Mouse (Mus musculus): Measurements from ENCODE around the gene Avpi1. TPM values are rescaled to one million over a fixed set of nuclear protein-coding genes. Genes with fewer than 3 reads are reported as not detected.

The Avpi1 gene
- polyA plus RNA-seq, 1 experiment from 2014 or later, result 9.4 TPM

GRCm38 (mm10) chr19:42164188-42164587, 35.3 kb upstream of the Avpi1 start:
- no peaks in the 10 kb centered on the region for H3K36me3 ChIP-seq (ENCODE audit: control insufficient read depth, insufficient read depth, low read length)
- H3K4me1 ChIP-seq (ENCODE audit: control insufficient read depth, insufficient read depth, low read length), result 0 out of 2 replicates have a peak, but pooled peaks cover 6% of the 10 kb centered on the region
- no peak overlapping the region for H3K4me2 ChIP-seq (ENCODE audit: low read depth, low read length)
- no peak overlapping the region for H3K9ac ChIP-seq (replicated peaks; ENCODE audit: low read depth, low read length)
- H3K27ac ChIP-seq (ENCODE audit: low read depth, low read length), result no peak overlapping the region
- 0 out of 2 replicates have a peak, but pooled peaks cover 2% of the 10 kb centered on the region for H3K27me3 ChIP-seq (ENCODE audit: control insufficient read depth, insufficient read depth, low read length)
- no peak overlapping the region for H3K4me3 ChIP-seq (ENCODE audit: low read depth, low read length)
- H3K9me3 ChIP-seq (ENCODE audit: control insufficient read depth, low read length), result no peaks in the 10 kb centered on the region
- ATAC-seq (ENCODE audit: low read depth), result no peak
- WGBS, result 15% methylated on average over 7 of the region's 7 CpGs

GRCm38 (mm10) chr19:42163764-42164163, 34.9 kb upstream of the Avpi1 start, which contains the start of gene Zfyve27:
TSS of gene Zfyve27 (plus strand) at chr19:42163951.
- no peaks in the 10 kb centered on the region for H3K9me3 ChIP-seq (ENCODE audit: control insufficient read depth, low read length)
- no peaks in the 10 kb centered on the region for H3K36me3 ChIP-seq (ENCODE audit: control insufficient read depth, insufficient read depth, low read length)
- no peak within 1 kb of the TSS for H3K4me2 ChIP-seq (ENCODE audit: low read depth, low read length)
- WGBS, result 70% methylated on average over 5 of the region's 5 CpGs
- 0 out of 2 replicates have a peak, but pooled peaks cover 6% of the 10 kb centered on the region for H3K4me1 ChIP-seq (ENCODE audit: control insufficient read depth, insufficient read depth, low read length)
- no peak within 1 kb of the TSS for H3K27ac ChIP-seq (ENCODE audit: low read depth, low read length)
- ATAC-seq (ENCODE audit: low read depth), result no peak
- 0 out of 2 replicates have a peak, but pooled peaks cover 2% of the 10 kb centered on the region for H3K27me3 ChIP-seq (ENCODE audit: control insufficient read depth, insufficient read depth, low read length)
- H3K9ac ChIP-seq (replicated peaks; ENCODE audit: low read depth, low read length), result no peak within 1 kb of the TSS
- no peak within 1 kb of the TSS for H3K4me3 ChIP-seq (ENCODE audit: low read depth, low read length)

GRCm38 (mm10) chr19:42158246-42159017, 29.6 kb upstream of the Avpi1 start:
- H3K9ac ChIP-seq (replicated peaks; ENCODE audit: low read depth, low read length), result no peak overlapping the region
- no peaks in the 10 kb centered on the region for H3K36me3 ChIP-seq (ENCODE audit: control insufficient read depth, insufficient read depth, low read length)
- no peak overlapping the region for H3K4me3 ChIP-seq (ENCODE audit: low read depth, low read length)
- H3K9me3 ChIP-seq (ENCODE audit: control insufficient read depth, low read length), result no peaks in the 10 kb centered on the region
- H3K27me3 ChIP-seq (ENCODE audit: control insufficient read depth, insufficient read depth, low read length), result no peaks in the 10 kb centered on the region
- no peaks in the 10 kb centered on the region for H3K4me1 ChIP-seq (ENCODE audit: control insufficient read depth, insufficient read depth, low read length)
- WGBS, result 68% methylated on average over 13 of the region's 13 CpGs
- no peak overlapping the region for H3K4me2 ChIP-seq (ENCODE audit: low read depth, low read length)
- no peak overlapping the region for H3K27ac ChIP-seq (ENCODE audit: low read depth, low read length)
- ATAC-seq (ENCODE audit: low read depth), result no peak

- Histone ChIP-seq H3K4me2 (ENCODE audit: low read depth, low read length) (no peak overlapping the region), H3K36me3 (ENCODE audit: control insufficient read depth, insufficient read depth, low read length) (no peaks in the 10 kb centered on the region), H3K9me3 (ENCODE audit: control insufficient read depth, low read length) (no peaks in the 10 kb centered on the region), H3K4me1 (ENCODE audit: control insufficient read depth, insufficient read depth, low read length) (no peaks in the 10 kb centered on the region), H3K27me3 (ENCODE audit: control insufficient read depth, insufficient read depth, low read length) (no peaks in the 10 kb centered on the region), H3K4me3 (ENCODE audit: low read depth, low read length) (no peak overlapping the region), H3K27ac (ENCODE audit: low read depth, low read length) (no peak overlapping the region), H3K9ac (replicated peaks; ENCODE audit: low read depth, low read length) (no peak overlapping the region)
- no peak for ATAC-seq (ENCODE audit: low read depth)
- 78% methylated on average over 12 of the region's 12 CpGs for WGBS
Measured at GRCm38 (mm10) chr19:42157493-42158237, 28.8 kb upstream of the Avpi1 start.

- H3K4me3 ChIP-seq (ENCODE audit: low read depth, low read length), result no peak overlapping the region
- H3K4me2 ChIP-seq (ENCODE audit: low read depth, low read length), result no peak overlapping the region
- H3K27ac ChIP-seq (ENCODE audit: low read depth, low read length), result no peak overlapping the region
- no peak; the same call in 1 of the 2 replicates for ATAC-seq (ENCODE audit: low read depth)
- H3K9me3 ChIP-seq (ENCODE audit: control insufficient read depth, low read length), result no peaks in the 10 kb centered on the region
- no peaks in the 10 kb centered on the region for H3K36me3 ChIP-seq (ENCODE audit: control insufficient read depth, insufficient read depth, low read length)
- 4% methylated on average over 6 of the region's 6 CpGs for WGBS
- peaks cover 4% of the 10 kb centered on the region; the same call in 1 of the 2 replicates for H3K27me3 ChIP-seq (ENCODE audit: control insufficient read depth, insufficient read depth, low read length)
- H3K9ac ChIP-seq (replicated peaks; ENCODE audit: low read depth, low read length), result no peak overlapping the region
- no peaks in the 10 kb centered on the region for H3K4me1 ChIP-seq (ENCODE audit: control insufficient read depth, insufficient read depth, low read length)
Measured at GRCm38 (mm10) chr19:42151990-42152389, 23.1 kb upstream of the Avpi1 start.

GRCm38 (mm10) chr19:42148569-42148860, 19.7 kb upstream of the Avpi1 start:
- Histone ChIP-seq H3K9ac (replicated peaks; ENCODE audit: low read depth, low read length) (peak overlapping the region; percentile 69), H3K27me3 (ENCODE audit: control insufficient read depth, insufficient read depth, low read length) (peaks cover 9% of the 10 kb centered on the region; the same call in 1 of the 2 replicates), H3K36me3 (ENCODE audit: control insufficient read depth, insufficient read depth, low read length) (no peaks in the 10 kb centered on the region), H3K4me3 (ENCODE audit: low read depth, low read length) (peak overlapping the region; percentile 53), H3K9me3 (ENCODE audit: control insufficient read depth, low read length) (no peaks in the 10 kb centered on the region), H3K4me2 (ENCODE audit: low read depth, low read length) (peak overlapping the region; percentile 71), H3K4me1 (ENCODE audit: control insufficient read depth, insufficient read depth, low read length) (no peaks in the 10 kb centered on the region), H3K27ac (ENCODE audit: low read depth, low read length) (no peak overlapping the region)
- 28% methylated on average over 7 of the region's 7 CpGs for WGBS
- ATAC-seq (ENCODE audit: low read depth), result peak; percentile 8; the same call in 1 of the 2 replicates

GRCm38 (mm10) chr19:42147769-42148568, 19.1 kb upstream of the Avpi1 start:
- peak; percentile 25 for ATAC-seq (ENCODE audit: low read depth)
- H3K27me3 ChIP-seq (ENCODE audit: control insufficient read depth, insufficient read depth, low read length), result peaks cover 9% of the 10 kb centered on the region; the same call in 1 of the 2 replicates
- under 1% methylated on average over 63 of the region's 63 CpGs for WGBS
- no peaks in the 10 kb centered on the region for H3K36me3 ChIP-seq (ENCODE audit: control insufficient read depth, insufficient read depth, low read length)
- no peaks in the 10 kb centered on the region for H3K9me3 ChIP-seq (ENCODE audit: control insufficient read depth, low read length)
- H3K4me2 ChIP-seq (ENCODE audit: low read depth, low read length), result peak overlapping the region; percentile 71
- H3K27ac ChIP-seq (ENCODE audit: low read depth, low read length), result peak overlapping the region; percentile 60
- peak overlapping the region; percentile 53 for H3K4me3 ChIP-seq (ENCODE audit: low read depth, low read length)
- H3K4me1 ChIP-seq (ENCODE audit: control insufficient read depth, insufficient read depth, low read length), result no peaks in the 10 kb centered on the region
- H3K9ac ChIP-seq (replicated peaks; ENCODE audit: low read depth, low read length), result peak overlapping the region; percentile 69

- Histone ChIP-seq H3K4me3 (ENCODE audit: low read depth, low read length) (peak within 1 kb of the TSS; percentile 53), H3K4me2 (ENCODE audit: low read depth, low read length) (peak within 1 kb of the TSS; percentile 71), H3K9me3 (ENCODE audit: control insufficient read depth, low read length) (no peaks in the 10 kb centered on the region), H3K9ac (replicated peaks; ENCODE audit: low read depth, low read length) (peak within 1 kb of the TSS; percentile 69), H3K27ac (ENCODE audit: low read depth, low read length) (peak within 1 kb of the TSS; percentile 60), H3K27me3 (ENCODE audit: control insufficient read depth, insufficient read depth, low read length) (peaks cover 9% of the 10 kb centered on the region; the same call in 1 of the 2 replicates), H3K36me3 (ENCODE audit: control insufficient read depth, insufficient read depth, low read length) (no peaks in the 10 kb centered on the region), H3K4me1 (ENCODE audit: control insufficient read depth, insufficient read depth, low read length) (no peaks in the 10 kb centered on the region)
- peak; percentile 54; the same call in 1 of the 2 replicates for ATAC-seq (ENCODE audit: low read depth)
- 2% methylated on average over 25 of the region's 57 CpGs for WGBS
Measured at GRCm38 (mm10) chr19:42147170-42147768, 18.4 kb upstream of the Avpi1 start, which contains the start of gene Marveld1. TSS of gene Marveld1 (plus strand) at chr19:42147400.
